Mouse (Mus musculus) stomach, postnatal 0 days (tissue): ENCODE measurements around the gene Rtbdn.

Experiments
- CTCF ChIP-seq: IDR thresholded peaks from 2 replicates; pipeline ENCODE4 v1.5.1; 2016; ENCODE audit warnings: antibody characterized with exemption, low read depth, mild to moderate bottlenecking, moderate library complexity
- EP300 ChIP-seq: optimal IDR thresholded peaks from 2 replicates; pipeline ENCODE3; 2016; ENCODE audit warnings: antibody characterized with exemption

GRCm38 (mm10) chr8:84980622-84981358 is 34.0 kb downstream of the Rtbdn start:
- TF ChIP-seq CTCF (no peak), EP300 (no peak)
